Mouse (Mus musculus): ENCODE data around the gene Adcy6.

Adcy6 gene

DNA sequence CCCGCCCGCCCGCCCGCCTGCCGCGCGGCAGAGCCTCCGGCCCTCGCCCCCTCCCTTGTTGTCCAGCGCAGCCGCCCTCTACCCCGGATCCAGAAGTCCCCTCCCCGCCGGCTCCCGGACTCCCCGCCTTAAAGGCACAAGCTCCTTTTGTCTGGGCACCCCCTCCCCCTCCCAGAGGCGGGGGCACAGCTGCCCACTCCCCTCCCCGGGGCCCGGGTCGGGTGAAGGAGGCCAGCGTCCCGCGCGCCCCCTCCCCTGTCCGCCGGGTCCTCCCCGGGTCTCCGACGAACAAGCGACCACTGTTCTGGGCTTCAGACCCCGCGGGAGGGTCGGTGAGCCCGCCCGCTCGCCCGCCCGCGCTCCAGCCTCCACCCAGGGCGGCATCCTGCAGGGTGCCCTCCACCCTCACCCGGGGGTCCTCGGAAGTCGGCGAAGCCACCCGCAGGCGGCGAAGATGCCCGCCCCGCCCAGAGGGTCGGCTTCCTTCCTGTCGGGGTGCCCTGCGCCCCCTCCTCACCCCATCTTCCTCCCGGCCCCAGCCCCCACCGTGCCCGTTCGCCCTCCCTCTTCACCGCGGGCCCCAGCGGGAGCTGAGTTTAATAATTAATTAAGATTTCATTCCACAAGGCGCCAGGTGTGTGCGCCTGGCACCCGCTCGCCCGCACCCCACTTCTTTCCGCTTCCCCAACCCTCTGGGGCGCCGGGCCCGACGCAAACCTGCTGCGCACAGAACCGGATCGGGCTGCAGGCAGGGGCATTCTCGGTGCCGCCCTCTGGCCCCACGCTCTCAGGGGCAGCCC is at the start of gene Adcy6:
TSS of gene Adcy6 (minus strand) at position 746 of the 800 bp plus-strand sequence.
- DNase-seq (ENCODE audit: low spot score in 2 of 2), result no peak

DNA sequence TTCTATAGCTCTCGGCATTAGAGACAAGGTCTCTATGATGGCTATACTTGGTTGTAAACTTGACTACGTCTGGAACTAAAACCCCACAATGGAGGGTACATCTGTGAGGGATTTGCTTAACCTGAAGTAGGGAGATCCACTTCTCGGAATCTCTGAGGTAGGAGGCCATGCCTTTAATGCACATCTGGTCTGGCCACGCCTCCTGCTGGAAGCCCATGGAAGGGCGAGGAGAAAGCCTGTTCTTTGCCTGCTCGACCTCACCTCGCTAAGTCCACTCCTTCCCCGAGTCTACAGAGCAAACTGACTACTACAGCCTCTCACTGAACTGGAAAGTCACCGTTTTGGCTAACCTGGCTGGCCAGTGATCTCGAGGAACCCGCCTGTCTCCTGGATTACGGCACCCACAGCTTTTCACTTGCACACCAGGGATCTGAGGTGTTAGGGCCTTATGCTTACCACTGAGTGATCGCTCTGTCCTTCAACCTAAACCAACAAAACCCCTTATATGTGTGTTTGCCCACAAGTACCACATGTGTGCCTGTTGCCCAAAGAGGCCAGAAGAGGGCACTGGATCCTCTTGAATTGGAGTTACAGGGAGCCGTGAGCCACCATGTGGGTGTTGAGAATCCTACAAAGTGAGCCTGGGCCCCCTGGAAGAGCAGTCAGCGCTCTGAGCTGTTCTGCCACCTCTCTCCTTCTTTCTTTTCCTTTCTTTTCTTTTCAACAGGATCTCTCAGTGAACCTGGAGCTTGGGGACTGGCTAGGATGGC is 47.3 kb upstream of the Adcy6 start:
- no peak for DNase-seq (ENCODE audit: low spot score in 2 of 2)

DNA sequence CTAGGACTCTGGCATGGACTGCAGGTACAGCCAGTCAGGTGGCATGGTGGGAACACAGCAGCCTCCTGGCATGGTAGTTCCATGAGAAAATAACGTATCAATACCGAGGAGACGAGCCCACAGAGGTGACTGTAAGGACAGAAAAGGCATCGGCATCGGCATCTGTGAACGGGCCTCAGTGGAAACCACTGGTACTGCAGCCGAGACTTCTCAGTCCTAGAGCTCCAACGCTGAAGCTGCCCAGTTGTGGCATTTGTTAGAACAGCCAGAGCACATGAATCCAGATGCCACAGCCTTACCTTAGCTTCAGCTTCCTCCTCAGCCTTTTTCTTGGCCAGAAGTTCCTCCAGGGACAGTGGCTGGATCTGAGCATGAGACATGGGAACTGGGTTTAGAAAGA is 42.3 kb upstream of the Adcy6 start:
- DNase-seq (ENCODE audit: low spot score in 2 of 2), result no peak

DNA sequence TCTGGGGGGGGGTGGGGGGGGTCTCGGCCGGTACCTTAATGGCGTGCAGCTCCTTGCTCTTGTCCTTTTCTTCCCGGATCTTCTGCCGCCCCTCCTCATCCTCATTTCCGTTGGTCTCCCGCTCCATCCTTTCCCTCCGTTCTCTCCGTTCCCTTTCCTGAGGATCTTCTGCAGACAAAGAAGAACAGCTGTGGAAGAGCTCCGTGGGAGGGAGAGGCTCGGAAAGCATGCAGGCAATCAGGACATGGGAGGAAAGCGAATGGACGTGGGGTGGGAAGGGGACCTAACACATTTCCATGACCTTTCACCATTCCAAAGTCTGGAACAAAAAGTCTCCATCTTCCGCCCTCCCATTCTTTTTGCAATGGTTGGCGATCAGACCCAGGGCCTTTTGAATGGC is 41.6 kb upstream of the Adcy6 start:
- no peak for DNase-seq (ENCODE audit: low spot score in 2 of 2)

DNA sequence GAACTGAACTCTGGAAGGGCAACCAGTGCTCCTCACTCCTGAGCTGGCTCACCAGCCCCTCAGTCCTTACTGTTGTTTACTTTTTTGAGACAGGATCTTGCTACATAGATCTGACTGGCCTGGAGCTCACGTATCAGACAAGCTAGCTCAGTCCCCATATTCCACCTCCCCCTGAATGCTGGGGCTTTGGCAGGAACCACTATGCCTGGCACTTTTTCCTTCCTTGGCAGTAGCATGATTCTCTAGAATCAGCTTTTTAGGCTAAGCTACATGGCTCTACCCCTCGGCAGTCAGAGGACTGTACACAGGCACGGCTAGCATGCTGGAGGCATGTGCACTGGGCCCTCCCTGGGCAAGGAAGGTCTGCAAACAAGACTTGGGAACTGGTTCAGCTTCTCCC is 38.2 kb upstream of the Adcy6 start:
- DNase-seq (ENCODE audit: low spot score in 2 of 2), result no peak

DNA sequence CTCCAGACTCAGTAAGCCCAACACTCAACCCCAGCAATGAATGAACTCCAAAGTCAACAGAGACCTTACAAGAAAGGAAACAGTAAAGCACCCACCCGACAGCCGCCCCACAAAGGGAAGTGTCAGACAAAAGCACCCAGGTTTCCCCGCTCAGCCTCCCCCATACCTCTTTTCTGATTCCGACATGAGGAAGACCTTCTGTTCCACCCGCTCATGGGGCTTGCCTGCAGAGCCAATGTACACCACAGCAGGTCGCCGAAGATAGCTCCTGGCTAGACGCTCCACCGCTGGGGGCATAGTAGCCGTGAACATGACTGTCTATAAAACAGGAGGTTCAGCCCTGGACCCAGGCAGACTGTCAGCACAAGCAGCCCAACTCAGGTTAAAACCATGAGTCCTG is 37.4 kb upstream of the Adcy6 start:
- DNase-seq (ENCODE audit: low spot score in 2 of 2), result no peak

DNA sequence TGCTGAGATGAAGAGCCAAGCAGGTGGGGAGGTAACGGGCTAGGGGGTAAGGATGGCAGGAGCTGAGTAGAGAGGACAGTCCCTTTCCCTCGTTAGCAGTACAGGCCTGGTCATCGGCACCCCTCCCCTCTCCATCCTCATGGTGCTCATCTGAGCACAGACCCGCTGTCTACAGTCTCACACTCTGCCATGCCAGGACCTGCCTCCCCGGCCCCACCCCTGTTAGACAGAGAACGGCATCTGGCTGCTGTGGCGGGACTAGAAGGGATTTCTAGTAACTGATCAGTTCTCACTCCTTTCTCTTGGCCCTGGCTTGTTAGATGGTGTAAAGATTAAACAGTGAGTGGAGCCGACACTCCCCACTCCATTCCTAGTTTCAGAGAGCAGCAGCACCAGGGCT is 36.9 kb upstream of the Adcy6 start:
- DNase-seq (ENCODE audit: low spot score in 2 of 2), result no peak

DNA sequence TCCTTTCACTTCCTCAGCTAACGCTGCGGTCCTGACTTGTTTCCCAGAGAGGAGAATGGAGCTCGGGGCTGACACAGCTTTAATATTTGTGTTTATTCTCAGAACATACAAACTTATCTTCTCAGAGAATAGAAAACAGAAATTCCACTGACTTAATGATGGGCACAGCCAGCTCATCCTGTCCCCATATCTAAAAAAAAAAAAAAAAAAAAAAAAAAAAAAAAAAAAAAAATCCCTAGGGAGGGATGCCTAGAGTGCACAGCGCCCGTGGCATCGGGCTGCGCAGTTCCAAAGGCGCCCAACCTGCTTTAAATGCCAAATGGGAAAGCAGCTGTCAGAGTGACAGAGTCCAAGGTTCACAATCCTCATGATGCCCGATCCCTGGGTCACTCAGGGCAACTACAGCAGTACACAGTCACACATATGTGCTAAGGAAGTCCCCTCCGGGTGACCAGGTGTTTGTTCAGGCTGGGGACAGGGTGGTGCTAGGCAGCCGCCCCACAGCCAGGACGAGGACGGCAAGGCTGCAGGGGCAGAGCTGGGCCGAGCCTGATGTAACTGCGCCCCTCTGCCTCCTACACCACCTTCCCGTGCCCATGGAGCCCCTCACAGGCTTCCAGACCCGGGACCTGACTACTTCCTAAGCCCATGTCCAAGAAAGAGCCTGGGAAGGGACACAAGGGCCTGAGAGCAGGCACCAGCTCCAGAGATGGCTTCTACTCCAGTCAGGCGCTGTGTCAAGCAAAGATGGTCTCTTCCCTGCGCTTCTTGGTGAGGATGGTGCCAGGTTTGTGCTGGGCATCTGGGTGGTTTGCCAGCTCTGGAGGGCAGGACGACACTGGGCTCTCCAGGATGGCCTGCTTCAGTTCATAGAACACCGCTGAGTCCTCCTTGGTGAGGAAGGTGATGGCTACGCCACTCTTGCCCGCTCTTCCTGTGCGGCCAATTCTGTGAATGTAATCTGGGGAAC is 35.5 kb upstream of the Adcy6 start:
- DNase-seq (ENCODE audit: low spot score in 2 of 2), result no peak

DNA sequence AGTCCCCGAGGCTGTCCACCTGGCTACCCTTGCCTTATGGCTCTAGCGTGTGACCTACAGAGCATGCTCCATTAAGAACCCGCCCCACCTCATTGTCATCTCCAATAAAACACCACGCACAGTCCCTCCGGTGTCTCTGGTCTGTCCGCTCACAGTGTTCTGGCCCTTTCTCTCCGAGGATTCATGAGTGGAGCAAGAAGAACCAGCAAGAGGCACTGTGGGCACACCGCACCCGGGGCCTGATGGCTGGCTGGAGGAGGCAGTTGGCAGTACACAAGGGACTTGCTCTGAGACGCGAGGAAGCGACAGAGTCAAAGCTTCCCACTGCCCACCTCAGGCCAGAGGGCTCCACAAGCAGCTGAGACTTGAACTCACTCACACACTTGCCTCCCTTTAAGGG is 34.5 kb upstream of the Adcy6 start:
- DNase-seq (ENCODE audit: low spot score in 2 of 2), result no peak

DNA sequence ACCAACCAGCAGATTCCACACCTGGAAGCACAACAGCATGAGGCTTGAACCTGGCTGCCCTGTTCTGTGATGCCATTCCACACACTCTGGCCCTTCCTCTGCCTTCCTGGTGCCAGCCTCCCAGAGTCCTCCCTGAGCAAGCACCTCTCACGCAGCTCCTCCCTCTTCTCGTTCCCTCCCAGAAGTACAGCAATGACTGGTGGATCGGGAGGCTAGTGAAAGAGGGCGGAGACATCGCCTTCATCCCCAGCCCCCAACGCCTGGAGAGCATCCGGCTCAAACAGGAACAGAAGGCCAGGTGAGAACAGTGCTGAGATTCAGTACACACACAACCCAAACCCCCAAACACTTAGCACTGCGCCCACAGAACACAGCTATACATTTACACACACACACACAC is 30.3 kb upstream of the Adcy6 start:
- no peak for DNase-seq (ENCODE audit: low spot score in 2 of 2)

DNA sequence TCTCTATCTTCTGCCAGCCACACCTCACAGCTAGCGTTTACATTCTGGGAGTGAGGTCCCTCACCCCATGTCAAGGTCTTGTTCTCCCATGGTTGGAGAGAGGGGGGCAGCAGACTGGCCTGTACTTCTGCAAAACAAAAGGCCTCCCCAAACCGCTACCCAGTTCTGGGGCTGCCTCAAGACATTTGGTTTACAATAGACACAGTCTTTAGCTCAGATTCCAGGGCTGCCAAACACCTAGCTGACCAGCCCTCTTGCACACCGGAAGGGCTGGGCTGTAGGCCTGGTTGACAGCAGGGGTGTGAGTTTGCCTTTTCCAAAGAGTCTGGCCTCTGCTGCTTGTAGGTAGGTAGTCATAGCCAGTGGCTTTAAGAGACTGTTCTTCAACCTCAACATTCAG is 27.3 kb upstream of the Adcy6 start:
- no peak for DNase-seq (ENCODE audit: low spot score in 2 of 2)

DNA sequence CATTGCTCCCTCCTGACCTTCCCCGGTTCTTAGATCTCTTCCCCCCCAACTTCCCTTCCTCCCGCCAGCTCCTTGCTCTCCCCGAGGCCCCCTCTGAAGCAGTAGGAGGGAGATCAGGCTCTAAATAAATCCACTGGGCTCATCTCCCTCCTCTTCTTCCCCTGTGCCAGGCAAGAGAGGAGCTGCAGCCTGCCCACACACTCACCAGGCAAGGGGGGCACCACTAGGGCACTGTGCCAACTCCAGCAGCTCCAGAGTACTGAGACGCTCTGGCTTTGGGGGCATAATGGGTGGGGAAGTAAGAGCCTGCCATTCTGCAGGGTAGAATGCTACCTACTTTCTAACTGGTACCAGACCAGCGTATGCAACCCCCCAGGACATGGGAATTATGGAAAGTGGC is 26.6 kb upstream of the Adcy6 start:
- no peak for DNase-seq (ENCODE audit: low spot score in 2 of 2)

DNA sequence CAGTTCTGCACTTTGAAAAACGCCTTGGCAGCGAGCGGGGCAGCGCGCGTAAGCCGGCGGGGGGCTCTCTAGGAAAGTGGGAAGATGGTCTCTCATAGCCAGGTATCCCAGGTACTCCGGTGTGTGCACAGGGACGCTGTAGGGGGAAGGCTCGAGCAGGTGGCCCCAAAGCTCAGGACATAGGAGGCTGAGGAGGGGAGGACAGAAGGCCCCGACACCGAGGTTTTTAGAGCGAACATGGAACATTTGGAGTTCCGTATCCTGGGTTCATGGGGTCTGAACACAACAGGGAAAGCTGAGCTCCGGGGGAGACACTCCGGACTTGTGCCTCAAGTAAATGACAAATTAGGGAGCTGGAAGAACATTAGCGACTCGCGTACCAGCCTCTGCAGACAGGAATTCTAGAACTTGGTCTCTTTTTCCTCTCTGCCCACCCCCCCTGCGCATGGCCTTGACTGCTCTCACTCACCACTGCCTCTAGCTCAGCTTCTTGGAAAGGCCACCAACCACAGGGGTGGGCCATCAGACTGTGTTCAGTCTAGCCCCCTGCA is 25.5 kb upstream of the Adcy6 start:
- no peak for DNase-seq (ENCODE audit: low spot score in 2 of 2)

DNA sequence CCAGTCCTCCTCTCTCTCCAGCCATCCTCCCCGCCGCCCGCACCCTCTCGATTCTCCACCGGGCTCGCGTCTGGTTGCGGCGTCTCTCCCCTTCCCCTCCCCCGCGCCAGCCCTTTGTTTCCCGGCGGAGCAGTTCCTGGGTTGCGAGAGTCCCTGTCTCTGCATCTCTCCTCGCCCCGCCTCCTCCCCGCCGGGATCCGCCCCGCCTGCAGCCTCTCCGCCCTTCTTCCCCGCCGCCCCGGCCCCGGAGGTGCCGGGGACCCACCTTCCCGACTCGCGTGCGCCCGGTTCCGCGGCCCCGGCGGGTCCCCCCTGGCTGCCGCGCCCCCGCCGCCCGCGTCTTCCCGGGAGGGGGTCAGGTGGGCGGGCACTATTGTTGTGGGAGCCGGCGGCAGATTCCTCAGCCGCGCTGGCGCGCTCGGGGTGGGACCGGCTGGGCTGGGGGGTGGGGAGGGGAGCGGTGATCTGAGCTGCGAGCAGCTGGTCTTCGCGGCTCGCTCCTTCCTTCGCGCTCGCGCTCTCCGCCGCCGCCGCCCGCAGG is 24.7 kb upstream of the Adcy6 start:
- DNase-seq (ENCODE audit: low spot score in 2 of 2), result peak in 1 of 2 experiments; percentile 16

DNA sequence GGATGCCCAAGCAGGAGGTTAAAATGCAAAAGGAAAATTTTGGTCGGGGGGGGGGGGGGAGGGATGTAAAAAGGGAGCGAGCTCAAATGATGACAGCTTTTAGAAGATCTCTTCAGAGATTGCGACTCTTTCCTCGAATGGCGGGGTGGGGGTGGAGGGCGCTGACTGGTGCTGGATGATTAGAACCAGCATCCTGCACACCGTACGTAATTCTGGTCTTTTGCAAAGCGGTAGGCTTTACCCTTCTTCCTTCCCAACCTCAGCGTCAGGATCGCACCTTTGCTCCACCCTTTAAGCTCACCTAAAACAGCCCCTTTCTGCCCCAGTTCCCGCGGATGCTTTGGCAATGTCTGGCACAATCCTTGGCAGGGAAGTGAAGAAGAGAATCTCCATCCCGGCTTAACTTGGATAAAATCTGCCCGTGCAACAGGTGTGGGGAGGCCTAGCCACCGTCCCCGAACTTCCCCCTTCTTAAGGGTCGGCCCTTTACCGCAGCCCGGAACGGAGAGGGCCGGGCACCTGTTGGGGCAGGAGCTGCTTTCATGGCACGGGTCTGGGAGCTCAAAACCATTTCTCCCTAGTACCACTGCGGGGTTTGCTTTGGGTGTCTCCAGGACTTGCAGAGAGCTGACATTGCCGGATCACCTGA is 24.1 kb upstream of the Adcy6 start:
- DNase-seq (ENCODE audit: low spot score in 2 of 2), result no peak

DNA sequence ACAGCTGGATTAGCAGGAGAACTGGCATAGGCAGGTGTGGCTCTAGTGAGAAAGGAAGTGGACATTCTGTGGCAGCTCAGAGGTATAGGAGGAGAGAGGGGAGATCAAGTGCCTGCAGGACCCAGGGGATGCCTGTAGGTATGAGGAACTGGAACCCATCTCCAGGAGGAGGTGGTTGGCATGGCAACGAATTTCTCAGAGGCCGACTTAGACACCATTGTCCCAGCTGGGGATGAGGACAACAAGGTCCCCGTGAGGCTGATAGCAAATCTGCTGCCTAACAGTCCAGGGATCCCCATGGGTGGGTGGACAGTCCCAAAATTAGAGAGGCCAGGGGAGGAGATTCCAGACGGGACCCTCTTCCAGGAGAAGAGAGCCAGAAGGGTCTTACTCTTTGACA is 23.0 kb upstream of the Adcy6 start:
- no peak for DNase-seq (ENCODE audit: low spot score in 2 of 2)

DNA sequence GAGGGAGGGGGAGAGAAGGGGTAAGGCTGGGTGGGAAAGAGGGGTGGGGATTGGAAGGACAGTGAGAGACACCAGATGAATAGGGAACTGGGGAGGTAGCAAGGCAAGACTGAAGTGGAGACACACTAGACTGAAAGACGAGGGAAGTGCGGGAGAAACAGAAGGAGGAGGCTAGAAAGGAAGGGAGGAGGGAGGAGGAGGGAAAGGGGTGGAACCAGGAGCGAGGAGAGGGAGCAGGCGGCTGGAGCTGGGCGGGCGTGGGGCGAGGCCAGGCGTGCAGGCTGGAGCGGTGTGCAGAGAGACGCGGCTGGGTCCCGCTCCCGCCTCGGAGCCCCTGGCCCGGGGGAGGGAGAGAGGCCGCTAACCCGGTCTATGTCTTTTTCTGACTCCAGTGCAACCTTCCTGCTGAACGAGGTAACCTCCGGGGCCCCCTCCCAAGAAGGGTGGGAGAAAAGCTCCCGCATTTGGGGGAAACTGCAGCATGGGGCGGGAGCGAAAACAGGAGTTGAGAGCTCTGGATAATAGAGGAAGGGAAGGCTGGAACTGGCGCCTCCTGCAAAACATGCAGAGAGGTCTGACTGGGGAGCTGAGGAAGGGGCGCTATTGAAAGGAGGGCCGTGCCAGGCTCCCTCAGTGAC is 22.4 kb upstream of the Adcy6 start:
- no peak for DNase-seq (ENCODE audit: low spot score in 2 of 2)

DNA sequence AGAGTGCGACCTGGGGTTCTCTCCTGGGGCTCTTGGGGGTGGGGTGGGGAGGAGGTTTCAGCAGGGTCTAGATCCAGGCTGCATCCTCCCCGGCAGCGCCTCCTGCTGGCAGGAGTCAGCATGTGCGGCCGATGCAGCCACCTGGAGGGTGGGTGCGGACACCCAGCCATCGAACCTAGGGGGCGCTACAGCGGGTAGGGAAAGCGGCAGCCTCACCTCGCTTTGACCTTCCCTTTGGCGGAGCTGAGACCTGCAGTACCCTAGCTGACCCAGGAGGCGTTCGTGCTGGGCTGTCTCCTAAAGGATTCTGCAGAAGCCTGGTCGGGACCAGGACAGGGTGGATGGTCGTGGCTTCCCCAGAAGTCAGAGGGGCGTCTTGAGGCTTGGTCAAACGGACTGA is 21.6 kb upstream of the Adcy6 start:
- peak; percentile 48 to 79 for DNase-seq (ENCODE audit: low spot score in 2 of 2)

DNA sequence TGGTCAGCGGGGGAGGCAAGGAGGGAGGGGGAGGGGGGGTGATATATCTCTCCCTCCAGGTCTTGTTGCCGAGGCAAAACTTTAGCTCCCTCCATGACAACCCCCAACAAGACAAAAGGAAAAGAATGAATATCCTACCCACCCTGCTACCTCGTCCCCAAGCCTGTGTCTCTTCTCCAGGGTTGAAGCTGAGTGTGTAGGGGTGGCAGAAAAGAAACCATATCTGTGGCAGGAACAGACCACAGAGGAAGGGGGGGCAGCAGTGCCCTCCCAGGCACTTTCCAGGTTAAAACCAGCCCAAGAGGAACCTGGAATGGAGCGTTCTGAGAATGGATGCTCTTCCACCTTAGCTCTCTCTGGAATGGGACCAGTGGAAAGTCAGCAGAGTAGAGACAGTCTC is 20.7 kb upstream of the Adcy6 start, which contains the start of gene Cacnb3:
TSS of gene Cacnb3 (plus strand) at position 301 of the 400 bp plus-strand sequence.
- DNase-seq (ENCODE audit: low spot score in 2 of 2), result no peak

DNA sequence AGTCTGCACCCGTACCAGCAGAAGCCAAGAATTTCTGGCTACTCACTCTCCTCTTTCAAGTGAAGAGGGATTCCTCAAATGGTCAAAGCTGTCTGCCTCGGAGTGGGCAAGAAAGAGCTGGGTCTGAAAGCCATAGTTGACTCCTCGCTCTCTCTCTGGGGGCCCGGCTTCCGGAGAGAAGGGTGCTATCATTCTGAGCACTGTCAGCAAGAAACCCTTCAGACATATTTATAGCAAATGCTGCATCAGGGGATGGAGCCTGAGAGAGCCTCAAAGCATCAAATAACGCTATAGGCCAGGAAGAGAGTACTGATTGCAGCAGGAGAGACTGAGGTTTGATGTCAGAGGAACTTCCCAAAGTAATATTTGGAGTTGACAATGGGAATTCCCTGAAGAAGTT is 19.6 kb upstream of the Adcy6 start:
- DNase-seq (ENCODE audit: low spot score in 2 of 2), result no peak
